Mouse (Mus musculus): ENCODE results near the gene Cdh13. TPM values are rescaled to one million over a fixed set of nuclear protein-coding genes. Genes with fewer than 3 reads are reported as not detected.

Gene Cdh13
- polyA plus RNA-seq, 1 experiment from 2014 or later: 198 TPM

- ATAC-seq (ENCODE audit: low read depth): no peak
- H3K4me2 ChIP-seq (ENCODE audit: low read depth, low read length): no peak overlapping the region
- no peaks in the 10 kb centered on the region for H3K9me3 ChIP-seq (ENCODE audit: control insufficient read depth, low read length)
- no peak overlapping the region for H3K4me3 ChIP-seq (ENCODE audit: low read depth, low read length)
- no peaks in the 10 kb centered on the region for H3K36me3 ChIP-seq (ENCODE audit: control insufficient read depth, insufficient read depth, low read length)
- H3K4me1 ChIP-seq (ENCODE audit: control insufficient read depth, insufficient read depth, low read length): peaks cover 6% of the 10 kb centered on the region
- no peaks in the 10 kb centered on the region for H3K27me3 ChIP-seq (ENCODE audit: control insufficient read depth, insufficient read depth, low read length)
- no peak overlapping the region for H3K27ac ChIP-seq (ENCODE audit: low read depth, low read length)
- 58% methylated on average over 1 of the region's 1 CpGs for WGBS
- no peak overlapping the region for H3K9ac ChIP-seq (replicated peaks; ENCODE audit: low read depth, low read length)
These were observed 11.0 kb upstream of the Cdh13 start for GRCm38 (mm10) chr8:118272493-118272892.

DNA sequence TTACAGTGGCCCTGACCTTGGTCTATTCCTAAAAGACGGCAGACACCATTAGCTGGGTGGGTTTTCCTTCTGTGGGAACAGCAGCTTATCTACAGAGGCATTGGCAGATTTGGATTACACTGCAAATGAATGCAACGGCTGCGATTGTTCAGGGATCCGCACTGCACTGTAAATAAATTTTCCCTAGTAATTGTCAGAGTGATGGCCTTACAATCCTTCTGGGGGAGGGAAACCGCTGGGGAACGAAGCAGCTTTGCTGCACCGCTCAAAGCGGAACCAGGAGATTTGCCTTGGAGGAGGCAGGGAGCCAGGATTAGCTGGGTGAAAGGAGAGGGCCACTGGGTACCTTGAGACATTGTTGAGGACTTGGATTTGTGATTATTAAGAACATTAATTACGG is 9.3 kb upstream of the Cdh13 start:
- 0 out of 2 replicates have a peak overlapping the region, but pooled peaks have one; percentile 16 for H3K27ac ChIP-seq (ENCODE audit: low read depth, low read length)
- ATAC-seq (ENCODE audit: low read depth): no peak
- no peak overlapping the region for H3K9ac ChIP-seq (replicated peaks; ENCODE audit: low read depth, low read length)
- H3K9me3 ChIP-seq (ENCODE audit: control insufficient read depth, low read length): no peaks in the 10 kb centered on the region
- WGBS: 28% methylated on average over 9 of the region's 9 CpGs
- no peaks in the 10 kb centered on the region for H3K27me3 ChIP-seq (ENCODE audit: control insufficient read depth, insufficient read depth, low read length)
- H3K4me3 ChIP-seq (ENCODE audit: low read depth, low read length): no peak overlapping the region
- H3K4me2 ChIP-seq (ENCODE audit: low read depth, low read length): 0 out of 2 replicates have a peak overlapping the region, but pooled peaks have one; percentile 23
- H3K4me1 ChIP-seq (ENCODE audit: control insufficient read depth, insufficient read depth, low read length): peaks cover 6% of the 10 kb centered on the region
- no peaks in the 10 kb centered on the region for H3K36me3 ChIP-seq (ENCODE audit: control insufficient read depth, insufficient read depth, low read length)

DNA sequence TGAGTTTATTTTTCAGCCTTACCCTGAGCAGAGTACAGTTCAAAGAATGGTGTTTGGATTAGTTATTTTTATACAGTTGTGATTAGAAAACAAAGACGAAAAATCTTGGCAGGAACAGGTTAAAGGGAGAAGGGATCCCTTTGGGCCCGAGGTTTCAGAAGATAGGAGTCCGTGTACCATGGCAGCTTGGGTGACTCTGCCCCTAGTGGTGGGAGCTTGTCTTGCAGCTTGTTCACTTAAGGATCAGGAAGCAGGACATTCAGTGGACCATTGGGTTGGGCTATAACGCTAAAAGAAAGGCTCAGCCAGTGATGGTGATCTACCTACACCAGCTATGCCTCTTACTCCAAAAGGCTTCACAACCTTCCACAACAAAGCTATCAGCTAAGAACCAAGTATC is 8.8 kb upstream of the Cdh13 start:
- no peak for ATAC-seq (ENCODE audit: low read depth)
- Histone ChIP-seq H3K4me1 (ENCODE audit: control insufficient read depth, insufficient read depth, low read length) (peaks cover 6% of the 10 kb centered on the region), H3K27ac (ENCODE audit: low read depth, low read length) (no peak overlapping the region), H3K36me3 (ENCODE audit: control insufficient read depth, insufficient read depth, low read length) (no peaks in the 10 kb centered on the region), H3K4me2 (ENCODE audit: low read depth, low read length) (no peak overlapping the region), H3K9ac (replicated peaks; ENCODE audit: low read depth, low read length) (no peak overlapping the region), H3K27me3 (ENCODE audit: control insufficient read depth, insufficient read depth, low read length) (no peaks in the 10 kb centered on the region), H3K4me3 (ENCODE audit: low read depth, low read length) (no peak overlapping the region), H3K9me3 (ENCODE audit: control insufficient read depth, low read length) (no peaks in the 10 kb centered on the region)
- WGBS: 11% methylated on average over 4 of the region's 4 CpGs

DNA sequence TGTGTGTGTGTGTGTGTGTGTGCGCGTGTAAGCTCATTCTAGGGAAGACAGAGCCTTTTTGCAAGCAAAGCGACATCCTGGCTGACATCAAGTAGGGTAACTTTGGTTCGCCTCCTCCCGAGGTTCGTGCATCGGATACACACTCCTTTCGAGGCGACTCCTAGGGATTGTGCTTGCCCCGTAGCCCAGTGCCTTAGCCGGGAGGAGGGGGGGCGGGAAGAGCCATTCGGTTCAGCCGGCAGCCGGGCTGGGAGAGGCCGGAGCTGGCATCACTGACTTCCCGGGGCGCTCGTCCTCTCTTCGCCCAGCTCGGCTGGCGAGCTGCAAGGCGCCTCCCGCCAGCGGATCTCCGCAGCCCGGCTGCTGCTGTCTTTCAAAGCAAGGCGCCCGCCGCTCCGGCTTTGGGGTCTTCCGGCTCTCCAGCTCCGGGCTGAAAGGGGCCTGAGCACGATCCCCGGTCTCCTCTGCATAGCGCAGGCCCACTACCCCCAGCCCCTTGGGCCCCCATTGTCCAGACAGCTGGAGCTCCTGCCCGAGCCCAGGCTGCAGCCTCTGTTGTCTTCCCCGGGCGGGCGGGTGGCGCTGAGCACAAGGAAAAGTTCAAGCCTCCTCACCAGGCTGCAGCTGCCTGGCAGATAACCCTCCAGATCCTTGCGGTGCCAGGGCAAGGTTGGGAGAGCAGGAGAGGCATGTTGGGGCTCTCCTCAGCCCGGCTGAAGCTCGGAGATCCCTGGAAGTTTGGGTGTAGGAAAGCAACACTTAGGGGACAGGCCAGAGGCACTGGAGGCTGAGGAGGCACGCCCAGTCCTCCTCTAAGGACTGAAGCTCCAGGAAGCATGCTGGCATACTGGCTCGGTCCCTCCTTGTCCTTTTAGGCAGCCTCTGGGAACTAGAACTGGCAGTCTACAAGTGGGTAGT is 838 bp downstream of the Cdh13 start:
- Histone ChIP-seq H3K27me3 (ENCODE audit: control insufficient read depth, insufficient read depth, low read length) (no peaks in the 10 kb centered on the region), H3K9me3 (ENCODE audit: control insufficient read depth, low read length) (no peaks in the 10 kb centered on the region), H3K4me3 (ENCODE audit: low read depth, low read length) (peak overlapping the region; percentile 44), H3K9ac (replicated peaks; ENCODE audit: low read depth, low read length) (peak overlapping the region; percentile 61), H3K27ac (ENCODE audit: low read depth, low read length) (peak overlapping the region; percentile 69), H3K4me2 (ENCODE audit: low read depth, low read length) (peak overlapping the region; percentile 75), H3K4me1 (ENCODE audit: control insufficient read depth, insufficient read depth, low read length) (peaks cover 20% of the 10 kb centered on the region; the same call in 1 of the 2 replicates), H3K36me3 (ENCODE audit: control insufficient read depth, insufficient read depth, low read length) (no peaks in the 10 kb centered on the region)
- peak; percentile 58; the same call in 1 of the 2 replicates for ATAC-seq (ENCODE audit: low read depth)
- under 1% methylated on average over 45 of the region's 46 CpGs for WGBS

GRCm38 (mm10) chr8:118285596-118286281 is 2.2 kb downstream of the Cdh13 start:
- ATAC-seq (ENCODE audit: low read depth): no peak
- Histone ChIP-seq H3K36me3 (ENCODE audit: control insufficient read depth, insufficient read depth, low read length) (no peaks in the 10 kb centered on the region), H3K27ac (ENCODE audit: low read depth, low read length) (no peak overlapping the region), H3K27me3 (ENCODE audit: control insufficient read depth, insufficient read depth, low read length) (no peaks in the 10 kb centered on the region), H3K9me3 (ENCODE audit: control insufficient read depth, low read length) (no peaks in the 10 kb centered on the region), H3K4me2 (ENCODE audit: low read depth, low read length) (peak overlapping the region; percentile 75), H3K4me1 (ENCODE audit: control insufficient read depth, insufficient read depth, low read length) (peaks cover 20% of the 10 kb centered on the region; the same call in 1 of the 2 replicates), H3K9ac (replicated peaks; ENCODE audit: low read depth, low read length) (no peak overlapping the region), H3K4me3 (ENCODE audit: low read depth, low read length) (peak overlapping the region; percentile 44)
- WGBS: 20% methylated on average over 10 of the region's 10 CpGs

- H3K9me3 ChIP-seq (ENCODE audit: control insufficient read depth, low read length): no peaks in the 10 kb centered on the region
- 35% methylated on average over 10 of the region's 10 CpGs for WGBS
- H3K9ac ChIP-seq (replicated peaks; ENCODE audit: low read depth, low read length): no peak overlapping the region
- peak overlapping the region; percentile 44; the same call in 1 of the 2 replicates for H3K4me3 ChIP-seq (ENCODE audit: low read depth, low read length)
- no peak for ATAC-seq (ENCODE audit: low read depth)
- H3K4me1 ChIP-seq (ENCODE audit: control insufficient read depth, insufficient read depth, low read length): peaks cover 20% of the 10 kb centered on the region; the same call in 1 of the 2 replicates
- peak overlapping the region; percentile 75 for H3K4me2 ChIP-seq (ENCODE audit: low read depth, low read length)
- H3K27me3 ChIP-seq (ENCODE audit: control insufficient read depth, insufficient read depth, low read length): no peaks in the 10 kb centered on the region
- no peak overlapping the region for H3K27ac ChIP-seq (ENCODE audit: low read depth, low read length)
- no peaks in the 10 kb centered on the region for H3K36me3 ChIP-seq (ENCODE audit: control insufficient read depth, insufficient read depth, low read length)
These were observed 3.0 kb downstream of the Cdh13 start for GRCm38 (mm10) chr8:118286282-118287180.

DNA sequence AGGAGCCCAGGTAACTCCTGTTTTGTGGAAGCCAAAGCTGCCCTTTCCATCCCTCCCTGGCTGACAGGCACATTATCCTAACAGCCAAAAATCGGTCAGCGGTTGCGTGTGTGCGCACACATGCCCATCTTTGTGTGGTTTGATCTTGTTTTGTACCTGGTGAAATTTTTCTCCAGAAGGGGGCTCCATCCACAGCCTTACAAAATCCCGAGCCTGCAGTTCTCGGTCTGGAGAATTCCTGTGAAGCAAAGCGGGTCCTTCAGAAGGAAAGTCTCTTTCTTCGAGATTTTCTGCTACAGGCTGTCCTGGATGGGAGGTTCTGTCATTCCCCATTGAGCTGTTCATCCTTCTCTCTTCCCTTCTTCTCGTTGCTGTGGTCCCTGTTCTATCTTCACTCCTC is 4.0 kb downstream of the Cdh13 start:
- Histone ChIP-seq H3K4me1 (ENCODE audit: control insufficient read depth, insufficient read depth, low read length) (peaks cover 20% of the 10 kb centered on the region; the same call in 1 of the 2 replicates), H3K27ac (ENCODE audit: low read depth, low read length) (no peak overlapping the region), H3K4me3 (ENCODE audit: low read depth, low read length) (no peak overlapping the region), H3K36me3 (ENCODE audit: control insufficient read depth, insufficient read depth, low read length) (no peaks in the 10 kb centered on the region), H3K4me2 (ENCODE audit: low read depth, low read length) (no peak overlapping the region), H3K9ac (replicated peaks; ENCODE audit: low read depth, low read length) (no peak overlapping the region), H3K27me3 (ENCODE audit: control insufficient read depth, insufficient read depth, low read length) (no peaks in the 10 kb centered on the region), H3K9me3 (ENCODE audit: control insufficient read depth, low read length) (no peaks in the 10 kb centered on the region)
- WGBS: 47% methylated on average over 9 of the region's 9 CpGs
- no peak for ATAC-seq (ENCODE audit: low read depth)

DNA sequence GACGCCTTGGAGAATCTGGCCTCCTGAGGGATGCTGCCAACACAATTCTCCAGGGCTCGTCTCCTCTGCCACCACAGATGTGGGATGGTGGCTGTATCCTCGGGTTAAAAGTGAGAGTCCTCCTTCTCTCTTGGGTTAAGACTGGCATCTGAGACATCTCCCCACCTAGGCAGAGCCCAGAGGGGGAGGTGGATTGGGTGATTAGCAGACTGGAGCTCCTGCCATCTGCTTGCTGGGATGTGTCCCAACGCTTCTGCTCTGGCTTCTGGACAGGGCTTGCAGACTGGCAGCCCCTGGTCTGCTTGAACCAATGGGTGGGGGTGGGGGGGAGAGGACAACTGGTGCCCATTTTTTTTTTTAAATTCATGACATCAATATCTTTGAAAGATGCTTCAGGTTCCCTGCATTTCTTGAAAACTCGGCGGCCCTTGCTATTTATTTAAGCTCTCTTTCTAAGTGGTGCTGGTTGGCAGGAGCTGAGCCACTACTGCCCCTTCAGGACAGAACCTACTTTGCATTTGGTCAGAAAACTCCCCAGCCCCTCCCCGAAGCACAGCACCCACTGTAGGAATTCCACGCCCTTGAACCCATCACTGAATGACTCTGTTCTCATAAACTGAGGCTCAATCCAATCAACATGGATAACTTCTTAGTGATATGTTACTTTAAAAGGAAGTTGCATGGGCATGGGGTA is 4.9 kb downstream of the Cdh13 start:
- no peaks in the 10 kb centered on the region for H3K36me3 ChIP-seq (ENCODE audit: control insufficient read depth, insufficient read depth, low read length)
- H3K9ac ChIP-seq (replicated peaks; ENCODE audit: low read depth, low read length): no peak overlapping the region
- no peak overlapping the region for H3K27ac ChIP-seq (ENCODE audit: low read depth, low read length)
- H3K4me3 ChIP-seq (ENCODE audit: low read depth, low read length): no peak overlapping the region
- peaks cover 14% of the 10 kb centered on the region; the same call in 1 of the 2 replicates for H3K4me1 ChIP-seq (ENCODE audit: control insufficient read depth, insufficient read depth, low read length)
- ATAC-seq (ENCODE audit: low read depth): no peak
- H3K27me3 ChIP-seq (ENCODE audit: control insufficient read depth, insufficient read depth, low read length): no peaks in the 10 kb centered on the region
- H3K9me3 ChIP-seq (ENCODE audit: control insufficient read depth, low read length): no peaks in the 10 kb centered on the region
- WGBS: 79% methylated on average over 8 of the region's 8 CpGs
- H3K4me2 ChIP-seq (ENCODE audit: low read depth, low read length): no peak overlapping the region

All from neural tube, embryonic 14.5 days (tissue).